Mouse (Mus musculus) mesoderm, embryonic 11.5 days (tissue): ENCODE results near the gene Taf8.

Source experiments
- DNase-seq: peaks from one replicate; pipeline ENCODE4 v3.0.0-alpha.2; 2012; ENCODE audit warnings: low read depth, low spot score

Taf8 gene

DNA sequence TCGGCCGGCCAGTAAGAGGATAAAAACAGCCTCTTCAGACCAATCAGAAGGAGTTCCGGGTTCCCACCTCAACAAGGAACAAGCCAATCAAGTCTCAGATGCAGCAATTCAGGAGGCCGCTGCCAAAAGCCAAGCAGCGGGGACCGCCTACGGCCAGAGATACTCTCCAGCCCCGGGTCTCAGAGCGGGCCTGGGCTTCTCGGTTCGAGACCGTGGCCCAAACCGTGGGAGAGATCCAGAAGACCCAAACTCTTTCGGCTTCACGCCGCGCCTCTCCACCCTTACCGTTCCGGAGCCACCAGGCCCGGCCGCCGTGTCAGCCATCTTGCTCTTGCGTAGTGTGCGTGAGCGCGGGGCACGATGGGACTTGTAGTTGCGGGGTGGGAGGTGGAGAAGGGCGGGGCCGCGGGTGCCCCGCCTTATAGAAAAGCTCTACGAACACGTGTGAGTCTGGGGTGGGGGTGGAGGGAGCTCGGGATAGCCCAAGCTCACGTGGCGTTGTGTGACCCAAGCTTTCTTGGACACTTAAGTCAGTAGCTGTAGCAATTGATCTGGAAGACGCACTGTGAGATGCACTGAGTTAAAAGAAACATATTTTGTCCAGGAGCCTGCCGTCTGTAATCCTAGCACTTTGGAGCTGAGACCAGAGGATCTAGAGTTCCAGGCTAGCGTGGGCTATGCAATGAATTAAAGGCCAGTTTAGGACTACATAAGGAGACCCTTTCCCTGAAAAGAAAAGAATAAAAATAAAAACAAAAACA lies at the start of gene Taf8:
Gene Taf8, minus strand, starts transcription at position 347 of the 761 bp plus-strand sequence.
- peak; percentile 94 for DNase-seq

DNA sequence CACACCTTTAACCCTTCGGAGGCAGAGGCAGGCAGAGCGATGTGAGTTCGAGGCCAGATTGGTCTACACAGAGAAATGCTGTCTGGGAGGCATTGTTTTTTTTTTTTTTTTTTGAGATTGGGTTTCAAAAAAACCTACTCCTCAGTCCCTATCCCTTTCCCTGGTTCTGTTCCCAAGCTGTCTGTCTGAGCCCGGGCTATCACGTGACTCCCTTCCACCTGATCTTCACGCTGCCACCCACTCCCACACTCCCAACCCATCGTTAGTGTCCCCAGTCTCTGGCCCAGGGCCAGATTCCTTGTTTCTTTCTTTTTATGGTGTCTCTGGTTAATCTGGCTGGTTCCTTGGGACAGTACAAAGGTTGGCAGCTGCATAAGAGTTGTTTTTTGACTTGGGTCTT lies 49.0 kb upstream of the Taf8 start:
- DNase-seq: no peak

DNA sequence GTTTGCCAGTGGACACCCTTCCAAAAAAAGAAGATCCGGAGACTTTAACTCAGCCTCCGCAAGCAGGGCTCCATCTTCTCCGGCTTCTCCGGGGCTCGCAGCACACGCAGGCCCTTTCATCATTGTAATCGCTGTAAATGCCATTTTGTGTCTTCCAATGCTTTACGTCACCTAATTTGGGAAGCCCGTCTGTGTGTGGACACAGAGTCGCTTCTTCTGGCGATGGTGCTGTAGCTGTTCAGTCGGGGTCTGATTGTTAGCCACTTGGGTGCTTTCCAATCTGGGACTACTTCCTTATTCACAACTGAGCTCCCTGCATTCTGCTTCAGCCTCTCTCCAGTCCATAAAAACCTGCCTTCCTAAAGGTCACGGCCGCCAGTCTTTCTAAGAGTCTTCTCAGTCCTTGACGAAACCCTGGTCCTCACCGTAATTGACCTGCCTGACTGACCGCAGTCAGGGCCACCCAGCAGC lies 43.8 kb upstream of the Taf8 start:
- no peak for DNase-seq

DNA sequence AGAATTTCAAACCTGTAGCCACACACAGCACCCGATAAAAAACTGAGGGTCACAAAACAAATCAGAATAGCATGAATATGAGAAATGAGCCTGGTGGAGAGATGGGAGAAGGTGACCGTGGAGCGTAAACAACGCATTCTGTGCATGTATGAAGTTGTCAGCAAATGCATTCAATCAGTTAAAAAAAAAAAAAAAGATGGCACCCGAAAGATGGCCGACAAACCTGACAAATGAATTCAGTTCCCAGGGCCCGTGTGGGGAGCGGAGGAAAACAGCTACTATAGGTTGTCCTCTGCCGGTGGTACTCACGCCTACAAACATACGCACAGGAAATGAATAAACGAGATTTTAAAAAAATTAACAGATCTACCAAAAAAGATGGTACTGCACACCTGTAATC lies 43.1 kb upstream of the Taf8 start:
- DNase-seq: no peak

DNA sequence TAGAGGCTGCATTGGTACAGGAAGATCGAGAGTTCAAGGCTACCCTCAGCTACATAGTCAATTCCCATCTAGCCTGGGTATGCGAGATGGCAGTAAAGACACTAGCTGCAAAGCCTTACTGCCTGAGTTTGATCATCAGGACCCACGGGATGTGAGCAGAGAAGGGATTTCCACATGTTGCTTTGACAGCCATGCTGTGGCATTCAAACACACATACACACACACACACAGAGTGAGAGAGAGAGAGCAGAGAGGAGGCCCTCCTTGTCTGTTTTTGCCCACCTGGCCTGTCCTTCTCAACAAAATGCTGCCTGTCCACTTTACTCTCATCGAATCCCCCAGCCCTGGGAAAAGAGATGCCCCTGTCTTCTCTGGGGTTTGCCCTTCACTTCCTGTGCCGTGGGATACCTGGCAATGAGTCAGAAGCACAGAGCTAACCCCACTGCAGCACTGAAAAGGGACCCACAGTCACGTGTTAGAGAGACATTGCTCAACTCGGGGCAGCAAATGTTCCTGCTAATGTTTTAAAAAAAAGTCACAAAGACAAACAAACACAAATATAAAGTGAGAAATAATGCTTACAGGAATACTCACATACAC lies 41.1 kb upstream of the Taf8 start:
- DNase-seq: no peak

DNA sequence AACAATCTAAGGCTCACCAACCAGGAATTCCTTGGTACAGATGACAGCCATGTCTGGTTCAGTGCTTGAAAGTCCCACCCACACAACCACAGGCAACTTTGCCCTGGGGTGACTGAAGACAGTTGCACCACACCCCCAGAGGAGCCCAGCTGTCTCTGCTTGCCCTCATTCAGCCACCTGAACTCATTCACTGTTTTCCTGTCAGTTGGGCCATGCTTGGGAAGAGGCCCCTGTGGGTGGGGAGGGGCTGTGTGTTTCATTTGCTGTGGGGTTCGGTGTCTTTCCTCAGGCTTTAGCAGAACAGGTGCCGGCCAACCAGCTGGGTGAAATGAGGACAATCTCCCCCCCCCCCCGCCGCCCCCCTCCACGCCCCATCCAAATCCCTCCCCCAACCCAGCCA lies 40.0 kb upstream of the Taf8 start:
- DNase-seq: no peak

DNA sequence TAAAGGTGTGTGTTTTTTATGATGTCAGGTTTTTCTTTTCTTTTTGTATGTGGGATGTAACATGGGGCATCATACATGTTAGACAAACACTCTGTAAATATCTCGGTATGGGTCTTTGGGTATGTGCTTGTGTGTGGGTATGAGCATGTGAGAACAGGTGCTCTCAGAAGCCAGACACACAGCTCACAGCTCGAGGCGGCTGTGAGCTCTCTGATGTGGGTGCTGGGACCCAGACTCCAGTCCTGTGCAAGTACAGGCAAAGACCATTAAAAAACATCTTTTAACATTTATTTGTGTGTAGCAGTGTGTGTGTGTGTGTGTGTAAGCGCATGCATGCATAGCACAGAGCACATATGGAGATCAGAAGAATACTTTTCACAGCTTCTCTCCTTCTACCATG lies 37.0 kb upstream of the Taf8 start:
- DNase-seq: no peak

DNA sequence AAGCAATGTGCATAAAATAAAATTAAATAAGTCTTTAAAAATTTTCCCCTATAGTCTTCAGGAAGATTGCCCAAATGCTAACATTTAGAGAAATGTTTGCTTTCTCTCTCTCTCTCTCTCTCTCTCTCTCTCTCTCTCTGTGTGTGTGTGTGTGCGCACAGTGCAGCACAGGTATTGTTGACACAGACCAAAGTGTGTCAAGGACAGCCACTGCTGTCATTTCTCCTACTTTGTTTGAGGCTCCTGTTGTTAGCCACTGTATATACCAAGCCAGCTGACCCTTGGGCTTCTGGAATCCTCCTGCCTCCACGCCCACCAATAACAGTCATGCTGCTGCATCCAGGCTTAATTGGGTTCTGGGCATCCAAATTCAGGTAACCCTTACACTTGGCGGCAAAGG lies 36.0 kb upstream of the Taf8 start:
- no peak for DNase-seq

DNA sequence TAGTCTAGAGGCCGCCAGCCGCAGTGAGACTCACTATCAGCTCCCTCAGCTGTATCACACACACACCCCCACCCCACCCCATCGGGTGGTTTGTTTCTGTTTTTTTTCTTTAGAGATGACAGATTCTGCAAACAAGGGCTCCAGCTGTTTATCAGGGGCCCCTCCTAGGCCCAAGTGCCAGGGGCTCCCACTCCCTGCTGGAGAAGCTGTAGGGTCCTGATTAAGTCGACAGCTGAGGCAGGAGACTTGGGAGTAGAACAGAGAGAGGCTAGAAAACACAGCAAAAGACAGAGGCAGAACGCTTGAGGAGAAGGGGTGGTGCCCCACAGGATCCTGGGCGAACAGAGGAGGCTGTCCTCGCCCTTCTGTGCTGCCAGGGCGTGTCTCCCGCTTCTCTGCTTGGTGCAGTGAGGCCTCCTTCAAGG lies 33.7 kb upstream of the Taf8 start:
- no peak for DNase-seq

DNA sequence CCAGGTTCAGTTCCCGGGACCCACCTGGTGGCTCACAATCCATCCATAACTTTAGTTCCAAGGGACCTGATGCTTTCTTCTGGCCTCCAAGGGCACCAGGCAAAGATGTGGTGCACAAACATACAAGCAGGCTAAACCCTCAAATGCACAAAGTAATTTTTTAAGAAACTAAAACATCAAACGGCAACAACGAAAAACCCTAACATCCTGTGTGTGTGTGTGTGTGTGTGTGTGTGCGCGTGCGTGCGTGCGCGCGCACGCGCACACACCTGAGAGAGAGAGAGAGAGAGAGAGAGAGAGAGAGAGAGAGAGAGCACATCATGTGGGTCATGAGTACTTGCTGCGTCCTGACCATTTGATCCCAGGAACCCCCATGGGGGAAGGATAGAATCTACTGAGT lies 31.6 kb upstream of the Taf8 start:
- no peak for DNase-seq

DNA sequence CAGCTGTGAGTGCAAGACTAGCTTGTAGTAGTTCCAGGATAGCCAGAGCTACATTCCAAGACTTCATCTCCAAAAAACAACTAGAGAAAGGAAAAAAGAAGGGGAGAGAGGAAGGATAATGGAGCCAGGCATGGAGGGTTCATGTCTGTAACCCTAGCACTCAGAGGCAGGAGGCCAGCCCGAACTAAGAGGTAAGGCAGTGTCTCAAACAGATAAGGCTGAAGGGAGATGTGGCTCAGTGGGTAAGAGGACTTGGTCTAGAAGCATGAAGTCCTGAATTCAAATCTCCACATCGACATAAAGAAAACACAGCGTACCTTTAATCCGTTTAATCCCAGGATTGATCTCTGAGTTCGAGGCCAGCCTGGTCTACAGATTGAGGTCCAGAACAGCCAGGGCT lies 30.3 kb upstream of the Taf8 start:
- no peak for DNase-seq

DNA sequence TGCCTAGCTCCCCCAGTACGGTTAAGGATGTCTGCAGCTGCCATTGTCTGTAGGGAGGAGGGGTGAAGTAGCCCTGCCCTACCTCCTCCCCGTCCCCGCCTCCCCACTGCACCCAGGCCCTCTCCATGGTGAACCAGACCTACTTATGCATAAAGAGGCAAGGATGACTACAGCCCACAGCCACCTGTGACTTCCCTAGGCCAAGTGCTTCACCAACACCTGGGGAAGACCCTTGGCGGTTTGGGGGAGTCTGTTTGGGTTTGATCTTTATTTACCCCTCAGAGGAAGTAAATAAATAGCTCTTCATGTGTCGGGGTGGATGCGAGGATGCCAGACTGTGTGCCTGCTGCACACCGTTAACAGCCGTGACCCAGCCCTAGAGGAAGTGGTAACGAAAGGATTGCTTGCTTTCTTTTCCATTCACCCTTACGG lies 29.3 kb upstream of the Taf8 start:
- DNase-seq: no peak

DNA sequence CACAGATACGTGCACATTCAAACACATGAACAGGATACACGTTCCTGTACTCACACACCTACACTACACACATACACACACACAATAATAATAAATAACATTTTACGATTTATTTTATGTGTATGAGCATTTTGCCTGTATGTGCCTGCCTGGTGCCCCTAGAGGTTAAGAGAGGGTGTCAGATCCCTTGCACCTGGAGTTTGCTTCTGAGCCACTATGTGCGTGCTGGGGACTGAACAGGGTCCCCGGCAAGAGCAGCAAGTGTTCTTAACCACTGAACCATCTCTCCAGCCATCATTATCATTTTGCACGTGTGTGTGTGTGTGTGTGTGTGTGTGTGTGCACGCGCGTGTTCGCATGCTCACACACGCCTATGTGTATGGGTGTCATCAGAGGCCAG lies 27.5 kb upstream of the Taf8 start:
- no peak for DNase-seq

DNA sequence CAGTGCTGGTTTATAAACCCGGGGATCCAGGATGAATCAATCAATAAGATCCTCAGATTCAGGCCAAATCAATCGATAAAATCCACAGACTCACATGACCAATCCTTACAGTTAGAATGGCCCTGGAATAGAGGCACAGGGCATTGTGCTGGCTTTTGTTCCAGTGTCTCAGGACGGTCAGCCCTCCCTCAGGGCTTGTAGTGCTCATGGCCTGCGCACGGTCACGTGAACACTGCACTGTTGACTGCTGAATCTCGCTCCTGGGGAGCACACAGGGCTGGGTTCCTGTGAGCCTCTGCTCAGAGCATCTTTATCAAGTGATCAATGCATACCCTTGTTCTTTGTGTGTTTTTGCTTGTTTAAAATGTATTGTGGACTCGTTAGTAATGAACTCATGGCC lies 26.8 kb upstream of the Taf8 start:
- DNase-seq: no peak

DNA sequence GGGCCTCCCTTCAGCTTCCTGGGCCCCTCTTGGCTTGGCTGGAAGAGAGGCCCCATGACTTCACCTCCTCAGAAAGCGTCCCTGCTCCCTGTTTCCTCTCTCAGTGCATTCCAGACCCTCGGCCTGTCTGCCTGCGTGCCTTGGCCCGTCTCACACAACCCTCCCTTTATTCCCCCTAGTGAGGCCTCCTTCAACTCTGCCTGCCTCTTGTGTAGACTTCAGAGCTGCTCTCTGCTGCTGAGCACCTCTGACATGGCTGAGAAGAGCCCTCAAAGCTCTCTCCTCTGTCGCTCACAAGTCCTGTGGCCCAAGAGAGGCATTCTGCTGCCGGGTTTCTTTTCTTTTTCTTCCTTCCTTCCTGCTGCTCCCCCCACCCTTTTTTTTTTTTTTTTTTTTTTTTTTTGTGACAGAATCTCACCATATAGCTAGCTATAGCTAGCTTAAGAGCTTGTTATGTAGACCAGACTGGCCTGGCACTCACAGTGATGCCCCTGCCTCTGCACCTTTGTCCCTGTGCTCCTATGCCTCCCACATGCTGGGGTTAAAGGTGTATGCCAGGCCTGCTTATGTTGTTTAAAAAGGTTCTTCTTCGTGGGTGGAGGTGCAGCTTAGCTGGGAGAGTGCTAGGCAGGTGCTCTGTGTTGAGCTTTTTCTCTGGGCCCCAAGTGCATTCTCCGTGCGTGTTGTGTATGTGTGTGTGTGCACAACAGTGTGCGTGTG lies 25.6 kb upstream of the Taf8 start:
- peak; percentile 39 for DNase-seq

DNA sequence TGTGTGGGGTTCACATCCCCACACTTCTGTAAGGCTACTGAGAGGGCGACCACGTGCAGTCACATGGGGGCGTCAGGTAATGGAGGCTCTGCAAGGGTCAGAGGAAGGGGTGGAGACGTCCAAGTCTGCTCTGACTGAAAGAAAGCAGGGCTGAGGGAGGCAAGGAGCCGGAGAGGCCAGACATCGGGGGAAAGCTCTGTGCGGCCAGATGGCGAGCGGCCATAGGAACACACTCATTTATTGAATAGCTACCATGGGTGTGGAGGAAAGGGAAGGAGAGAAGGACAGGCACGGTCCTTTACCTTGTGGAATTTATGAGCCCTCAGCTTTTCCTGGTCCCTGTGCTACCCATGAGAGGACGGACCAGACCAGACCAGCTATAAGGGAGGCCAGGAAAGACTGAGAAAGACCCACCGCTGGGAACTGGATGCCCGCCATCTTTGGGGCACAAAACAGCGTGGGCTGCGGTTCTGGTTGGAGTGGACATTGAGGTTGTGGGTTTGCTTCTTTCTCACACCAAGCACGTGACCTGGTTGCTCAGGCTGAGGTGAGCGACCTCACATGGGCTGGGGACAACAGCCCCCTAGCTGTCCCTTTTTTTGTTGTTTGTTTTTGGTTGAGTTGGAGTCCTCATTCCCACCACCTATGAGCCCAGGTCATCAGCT lies 24.9 kb upstream of the Taf8 start:
- no peak for DNase-seq

DNA sequence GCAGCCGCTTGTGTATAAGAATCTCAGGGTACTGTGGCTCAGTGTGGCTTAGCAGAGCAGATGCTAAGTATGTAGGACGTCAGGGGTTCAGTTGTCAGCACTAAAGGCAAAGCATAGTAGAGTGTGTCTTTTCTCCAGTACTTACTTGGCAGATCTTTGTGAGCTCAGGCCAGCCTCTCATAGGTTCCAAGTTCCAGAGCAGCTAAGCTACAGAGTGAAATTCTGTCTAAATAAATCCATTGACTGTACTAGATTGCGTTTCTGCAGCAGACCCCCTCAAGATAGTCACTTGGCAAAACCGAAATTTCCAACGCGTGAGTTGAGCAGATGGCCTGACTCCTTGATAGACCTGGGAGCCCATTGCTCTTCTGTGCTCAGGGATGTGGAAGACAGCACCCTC lies 22.9 kb upstream of the Taf8 start:
- no peak for DNase-seq

DNA sequence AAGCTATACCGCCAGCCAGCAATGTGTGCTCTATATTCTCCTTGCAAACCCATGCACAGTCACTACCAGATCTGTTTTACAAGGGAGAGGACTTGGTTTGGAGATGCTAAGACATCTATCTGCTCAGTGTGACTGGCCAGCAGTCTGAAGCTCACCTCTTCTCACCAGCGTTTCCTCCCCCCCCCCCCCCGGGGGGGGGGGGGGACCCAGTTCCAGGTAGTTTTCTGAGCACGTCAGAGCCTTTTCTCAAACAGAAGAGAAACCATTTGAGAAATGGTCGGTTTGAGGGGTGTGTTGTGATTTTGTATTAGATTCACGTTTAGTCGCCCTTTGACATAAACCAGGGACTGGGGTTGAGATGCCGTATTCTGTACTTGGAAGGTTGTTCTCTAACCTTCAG lies 22.0 kb upstream of the Taf8 start:
- DNase-seq: no peak

DNA sequence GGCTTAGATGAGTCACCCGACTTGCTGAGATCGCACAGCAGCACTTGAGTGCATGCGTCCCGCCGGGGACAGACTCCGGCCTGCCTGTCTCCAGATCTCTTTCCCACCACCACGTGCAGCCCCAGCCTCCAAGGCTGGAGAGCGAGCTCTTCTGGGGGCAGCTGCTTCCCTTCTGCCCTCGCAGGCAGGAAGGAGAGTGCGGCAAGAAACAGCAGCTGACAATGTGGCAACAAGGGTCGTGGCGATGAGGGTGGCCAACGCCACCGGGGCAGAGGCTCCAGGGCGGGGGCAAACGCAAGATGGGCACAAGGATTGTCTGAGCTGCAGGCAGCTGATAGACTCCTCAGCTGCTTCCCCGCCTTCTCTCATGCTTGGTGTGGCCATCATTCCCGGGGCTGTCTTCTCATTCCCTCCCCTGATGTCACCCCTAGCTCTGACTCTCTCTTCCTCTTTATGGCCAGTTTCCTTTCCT lies 21.2 kb upstream of the Taf8 start:
- DNase-seq: peak; percentile 39

DNA sequence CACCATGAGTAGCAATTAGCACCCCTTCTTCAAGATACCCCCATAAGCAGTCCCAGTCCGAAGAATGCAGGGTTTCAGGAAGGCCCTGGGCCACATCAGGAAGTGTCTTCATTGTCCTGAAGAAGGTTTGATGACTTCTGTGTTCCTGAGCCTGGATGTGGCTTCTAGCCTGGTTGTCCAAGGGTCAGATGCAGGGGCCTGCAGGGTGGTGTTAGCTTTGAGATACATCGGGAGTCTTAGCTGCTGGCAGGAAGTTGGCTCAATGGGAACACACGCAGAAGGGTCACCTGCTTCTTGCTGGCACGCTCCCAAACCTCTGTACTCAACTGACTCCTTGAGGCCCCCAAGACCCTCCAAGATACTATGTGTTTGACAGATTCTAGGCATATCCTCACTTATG lies 20.4 kb upstream of the Taf8 start:
- DNase-seq: no peak

DNA sequence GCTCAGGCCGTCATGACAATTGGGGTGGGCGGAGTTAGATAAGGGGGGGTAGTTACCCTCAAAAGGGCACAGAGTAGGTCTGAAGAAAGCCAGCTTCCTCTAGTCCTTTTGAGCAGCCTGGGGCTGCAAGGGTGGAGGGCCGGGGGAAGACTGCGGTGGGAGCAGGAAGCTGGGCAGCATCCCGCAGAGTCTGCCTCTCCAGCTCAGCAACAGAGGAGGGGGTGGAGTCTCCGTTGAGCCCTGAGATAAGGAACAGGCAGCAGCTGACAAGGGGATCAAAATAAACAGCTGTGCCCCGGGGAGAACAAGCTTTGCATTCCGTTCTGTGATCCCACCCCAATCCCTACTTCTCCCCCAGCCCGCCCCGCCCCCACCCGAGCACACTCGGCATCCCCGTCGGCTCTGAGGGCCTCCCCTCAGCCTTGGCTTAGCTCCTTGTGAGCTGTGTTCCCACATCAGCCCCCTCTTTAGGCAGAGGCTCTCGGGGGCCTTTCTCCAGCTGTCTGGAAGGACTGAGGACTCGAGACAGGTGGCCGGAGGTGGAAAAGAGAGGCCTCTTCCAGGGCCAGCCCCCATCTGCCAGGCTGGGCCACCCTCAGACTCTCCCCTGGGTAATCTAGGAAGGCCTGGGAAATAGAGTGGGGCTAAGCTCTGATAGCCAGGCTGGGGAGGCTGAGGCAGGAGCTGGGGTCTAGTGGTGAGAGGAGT lies 19.6 kb upstream of the Taf8 start:
- DNase-seq: peak; percentile 83
